Mouse (Mus musculus) adrenal gland, adult 2 months (tissue): ENCODE data around the gene Gps2. TPM values are rescaled to one million over a fixed set of nuclear protein-coding genes. Genes with fewer than 3 reads are reported as not detected.
"Not testable (repeated sequence)": the region's sequence is repeated elsewhere in the genome, so short reads cannot be mapped to it uniquely, and the experiment has no call there.

Experiments
- DNase-seq: peaks from one replicate; pipeline ENCODE4 v3.0.0; 2021
- polyA plus RNA-seq: library from polyadenylated mRNA; depleted of rRNA; stranded (reverse); fragments of >200 nt; gene quantifications from 2 replicates; pipeline ENCODE4 v1.2.3, GENCODE M21; 2012
- total RNA-seq, 2 experiments: library from RNA; stranded (reverse); gene quantifications; 2 replicates each; pipeline ENCODE4 v1.2.3; 2021

Gene Gps2
- total and polyA plus RNA-seq, 3 experiments, result 44.7 to 148 (median 61.8) TPM

GRCm38 (mm10) chr11:69916652-69917378 is 3.1 kb downstream of the Gps2 start:
- not testable (repeated sequence) for DNase-seq

- no peak for DNase-seq
These were observed 3.8 kb downstream of the Gps2 start for GRCm38 (mm10) chr11:69917379-69917948.

- DNase-seq, result no peak
These were observed 4.4 kb downstream of the Gps2 start for GRCm38 (mm10) chr11:69918118-69918517.

GRCm38 (mm10) chr11:69919053-69919452 is 5.4 kb downstream of the Gps2 start:
- no peak for DNase-seq

GRCm38 (mm10) chr11:69919661-69920265 is 6.1 kb downstream of the Gps2 start:
- DNase-seq, result peak; percentile 91

- DNase-seq, result peak; percentile 75
These were observed 6.8 kb downstream of the Gps2 start for GRCm38 (mm10) chr11:69920266-69921031.

GRCm38 (mm10) chr11:69921114-69922011 is 7.7 kb downstream of the Gps2 start, which contains the start of gene Eif5a:
Eif5a (minus strand) TSS chr11:69921958.
- DNase-seq, result peak; percentile 100

- no peak for DNase-seq
These were observed 8.5 kb downstream of the Gps2 start for GRCm38 (mm10) chr11:69922012-69922756.

GRCm38 (mm10) chr11:69922796-69923195 is 9.1 kb downstream of the Gps2 start:
- DNase-seq, result no peak

GRCm38 (mm10) chr11:69927501-69927900 is 13.8 kb downstream of the Gps2 start:
- no peak for DNase-seq

- DNase-seq, result no peak
These were observed 16.0 kb downstream of the Gps2 start for GRCm38 (mm10) chr11:69929712-69930111.

- not testable (repeated sequence) for DNase-seq
These were observed 16.5 kb downstream of the Gps2 start for GRCm38 (mm10) chr11:69930176-69930575.

- no peak for DNase-seq
These were observed 17.4 kb downstream of the Gps2 start for GRCm38 (mm10) chr11:69930967-69931537.

- DNase-seq, result no peak
These were observed 18.1 kb downstream of the Gps2 start for GRCm38 (mm10) chr11:69931769-69932168.

- DNase-seq, result no peak
These were observed 18.6 kb downstream of the Gps2 start for GRCm38 (mm10) chr11:69932254-69932653.

- no peak for DNase-seq
These were observed 19.4 kb downstream of the Gps2 start for GRCm38 (mm10) chr11:69933066-69933465.

- DNase-seq, result peak; percentile 91
These were observed 20.5 kb downstream of the Gps2 start for GRCm38 (mm10) chr11:69934169-69934568.

GRCm38 (mm10) chr11:69934681-69935080 is 21.0 kb downstream of the Gps2 start:
- DNase-seq, result no peak

GRCm38 (mm10) chr11:69935137-69935879 is 21.6 kb downstream of the Gps2 start, which contains the start of gene Ybx2:
Ybx2 (plus strand) TSS chr11:69935796.
- peak; percentile 92 for DNase-seq
